Comparison of ENCODE assay signal across 19 mouse cellular contexts in genomic region chr10:29538791-29539190, GRCm38 (mm10). TPM values are rescaled to one million over a fixed set of nuclear protein-coding genes. Genes with fewer than 3 reads are reported as not detected.
"Had no signal": no experiment of that assay in that cellular context is flagged by ENCODE, and none has a peak within 500 bp of the region (broad histone marks: within the 10 kb centered on the region; RNA-seq: fewer than 3 reads in every experiment).

No protein-coding gene starts in this region.

- H3K9me3 ChIP-seq: kidney, embryonic 15.5 days; limb, embryonic 12.5 days; limb, embryonic 15.5 days; megakaryocyte, embryonic 14.5 days had no signal

- H3K36me3 ChIP-seq: kidney, embryonic 15.5 days; limb, embryonic 12.5 days; limb, embryonic 15.5 days had no signal

- H3K4me2 ChIP-seq: kidney, embryonic 15.5 days; limb, embryonic 12.5 days; limb, embryonic 15.5 days; liver, embryonic 11.5 days; lung, embryonic 14.5 days; midbrain, embryonic 11.5 days had no signal

- ATAC-seq: liver, postnatal 0 days; lung, postnatal 0 days had no signal

- H3K9ac ChIP-seq: kidney, embryonic 15.5 days; limb, embryonic 12.5 days; limb, embryonic 15.5 days; liver, embryonic 14.5 days; liver, postnatal 0 days; lung, embryonic 14.5 days had no signal

- H3K4me3 ChIP-seq: kidney, embryonic 15.5 days; limb, embryonic 12.5 days; limb, embryonic 15.5 days; megakaryocyte, embryonic 14.5 days had no signal

- H3K27ac ChIP-seq: kidney, embryonic 15.5 days; limb, embryonic 12.5 days; limb, embryonic 15.5 days; liver, embryonic 14.5 days had no signal

- DNase-seq: kidney, postnatal 10 days; kidney, postnatal 36 days; layer of hippocampus, adult 9-11 months; left cerebral cortex, postnatal 4 days; liver, postnatal 0 days; lung, embryonic 14.5 days; lung, postnatal 36 days; midbrain, embryonic 14.5 days; thymus, adult 18-20 months; thymus, postnatal 36 days had no signal

RNA-seq across cellular contexts. Expression of gene Rspo3, which starts 3.1 kb away (rescaled TPM):
- polyA plus RNA-seq: testis, adult 2 months had no signal
